Mouse (Mus musculus): Measurements from ENCODE around the gene S100a11. TPM values are rescaled to one million over a fixed set of nuclear protein-coding genes. Genes with fewer than 3 reads are reported as not detected.
"Not testable (repeated sequence)": the region's sequence is repeated elsewhere in the genome, so short reads cannot be mapped to it uniquely, and the experiment has no call there.

Gene S100a11
- polyA plus RNA-seq, 1 experiment from 2014 or later: 157 TPM

GRCm38 (mm10) chr3:93528807-93529206 is 8.5 kb downstream of the S100a11 start:
- ATAC-seq: no peak
- Histone ChIP-seq H3K4me1 (replicated peaks) (no peaks in the 10 kb centered on the region), H3K36me3 (no peaks in the 10 kb centered on the region), H3K27ac (no peak overlapping the region), H3K4me3 (replicated peaks) (no peak overlapping the region), H3K9me3 (no peaks in the 10 kb centered on the region), H3K9ac (replicated peaks) (no peak overlapping the region), H3K4me2 (replicated peaks) (no peak overlapping the region), H3K27me3 (no peaks in the 10 kb centered on the region)
- WGBS: 88% methylated on average over 5 of the region's 5 CpGs

GRCm38 (mm10) chr3:93537068-93537576 is 16.8 kb downstream of the S100a11 start:
- Histone ChIP-seq H3K9ac (replicated peaks) (no peak overlapping the region), H3K36me3 (no peaks in the 10 kb centered on the region), H3K9me3 (no peaks in the 10 kb centered on the region), H3K27me3 (no peaks in the 10 kb centered on the region), H3K27ac (no peak overlapping the region), H3K4me3 (replicated peaks) (no peak overlapping the region), H3K4me1 (replicated peaks) (no peaks in the 10 kb centered on the region), H3K4me2 (replicated peaks) (no peak overlapping the region)
- ATAC-seq: no peak
- 56% methylated on average over 2 of the region's 2 CpGs for WGBS

- H3K9me3 ChIP-seq: no peaks in the 10 kb centered on the region
- H3K9ac ChIP-seq (replicated peaks): no peak overlapping the region
- H3K4me3 ChIP-seq (replicated peaks): no peak overlapping the region
- no peak for ATAC-seq
- no peak overlapping the region for H3K4me2 ChIP-seq (replicated peaks)
- WGBS: 93% methylated on average over 2 of the region's 2 CpGs
- H3K36me3 ChIP-seq: no peaks in the 10 kb centered on the region
- no peaks in the 10 kb centered on the region for H3K27me3 ChIP-seq
- no peak overlapping the region for H3K27ac ChIP-seq
- H3K4me1 ChIP-seq (replicated peaks): no peaks in the 10 kb centered on the region
Measured at GRCm38 (mm10) chr3:93538486-93538885, 18.2 kb downstream of the S100a11 start.

GRCm38 (mm10) chr3:93541501-93541900 is 21.2 kb downstream of the S100a11 start:
- ATAC-seq: no peak
- Histone ChIP-seq H3K9ac (replicated peaks) (no peak overlapping the region), H3K27me3 (no peaks in the 10 kb centered on the region), H3K9me3 (no peaks in the 10 kb centered on the region), H3K4me2 (replicated peaks) (no peak overlapping the region), H3K36me3 (no peaks in the 10 kb centered on the region), H3K4me1 (replicated peaks) (no peaks in the 10 kb centered on the region), H3K27ac (no peak overlapping the region), H3K4me3 (replicated peaks) (no peak overlapping the region)
- 64% methylated on average over 2 of the region's 2 CpGs for WGBS

- ATAC-seq; H3K27me3 ChIP-seq; H3K4me3 ChIP-seq (replicated peaks); H3K9ac ChIP-seq (replicated peaks); H3K4me1 ChIP-seq (replicated peaks); H3K9me3 ChIP-seq; H3K27ac ChIP-seq; H3K36me3 ChIP-seq; H3K4me2 ChIP-seq (replicated peaks): not testable (repeated sequence)
- WGBS: 87% methylated on average over 6 of the region's 6 CpGs
Measured at GRCm38 (mm10) chr3:93544170-93544569, 23.9 kb downstream of the S100a11 start.

GRCm38 (mm10) chr3:93547099-93547648 is 26.9 kb downstream of the S100a11 start:
- Histone ChIP-seq H3K9me3 (no peaks in the 10 kb centered on the region), H3K9ac (replicated peaks) (no peak overlapping the region), H3K4me2 (replicated peaks) (no peak overlapping the region), H3K27me3 (no peaks in the 10 kb centered on the region), H3K36me3 (no peaks in the 10 kb centered on the region), H3K27ac (no peak overlapping the region), H3K4me1 (replicated peaks) (no peaks in the 10 kb centered on the region), H3K4me3 (replicated peaks) (no peak overlapping the region)
- peak; percentile 65 for ATAC-seq
- 34% methylated on average over 7 of the region's 7 CpGs for WGBS

GRCm38 (mm10) chr3:93547749-93548540 is 27.7 kb downstream of the S100a11 start:
- Histone ChIP-seq H3K4me3 (replicated peaks) (no peak overlapping the region), H3K27ac (no peak overlapping the region), H3K9ac (replicated peaks) (no peak overlapping the region), H3K4me2 (replicated peaks) (no peak overlapping the region), H3K36me3 (no peaks in the 10 kb centered on the region), H3K4me1 (replicated peaks) (no peaks in the 10 kb centered on the region), H3K9me3 (no peaks in the 10 kb centered on the region), H3K27me3 (no peaks in the 10 kb centered on the region)
- 89% methylated on average over 20 of the region's 20 CpGs for WGBS
- ATAC-seq: no peak

GRCm38 (mm10) chr3:93548541-93549266 is 28.4 kb downstream of the S100a11 start:
- H3K4me1 ChIP-seq (replicated peaks): no peaks in the 10 kb centered on the region
- H3K4me2 ChIP-seq (replicated peaks): no peak overlapping the region
- H3K36me3 ChIP-seq: no peaks in the 10 kb centered on the region
- peaks cover 4% of the 10 kb centered on the region; the same call in 1 of the 2 replicates for H3K27me3 ChIP-seq
- 89% methylated on average over 6 of the region's 6 CpGs for WGBS
- no peaks in the 10 kb centered on the region for H3K9me3 ChIP-seq
- no peak for ATAC-seq
- H3K4me3 ChIP-seq (replicated peaks): no peak overlapping the region
- H3K27ac ChIP-seq: no peak overlapping the region
- H3K9ac ChIP-seq (replicated peaks): no peak overlapping the region

- Histone ChIP-seq H3K27me3 (peaks cover 11% of the 10 kb centered on the region), H3K4me3 (replicated peaks) (no peak overlapping the region), H3K4me1 (replicated peaks) (peaks cover 5% of the 10 kb centered on the region), H3K9me3 (no peaks in the 10 kb centered on the region), H3K4me2 (replicated peaks) (no peak overlapping the region), H3K36me3 (no peaks in the 10 kb centered on the region), H3K27ac (no peak overlapping the region), H3K9ac (replicated peaks) (no peak overlapping the region)
- no peak for ATAC-seq
- 89% methylated on average over 4 of the region's 4 CpGs for WGBS
Measured at GRCm38 (mm10) chr3:93549986-93550385, 29.7 kb downstream of the S100a11 start.

- H3K9me3 ChIP-seq: no peaks in the 10 kb centered on the region
- H3K4me2 ChIP-seq (replicated peaks): no peak overlapping the region
- H3K4me1 ChIP-seq (replicated peaks): peaks cover 8% of the 10 kb centered on the region
- H3K36me3 ChIP-seq: no peaks in the 10 kb centered on the region
- WGBS: 87% methylated on average over 5 of the region's 5 CpGs
- no peak overlapping the region for H3K4me3 ChIP-seq (replicated peaks)
- H3K9ac ChIP-seq (replicated peaks): no peak overlapping the region
- no peak overlapping the region for H3K27ac ChIP-seq
- ATAC-seq: no peak
- peaks cover 11% of the 10 kb centered on the region for H3K27me3 ChIP-seq
Measured at GRCm38 (mm10) chr3:93551950-93552901, 31.9 kb downstream of the S100a11 start.

GRCm38 (mm10) chr3:93553311-93553710 is 33.0 kb downstream of the S100a11 start:
- Histone ChIP-seq H3K4me2 (replicated peaks) (no peak overlapping the region), H3K36me3 (no peaks in the 10 kb centered on the region), H3K27ac (no peak overlapping the region), H3K27me3 (peaks cover 11% of the 10 kb centered on the region), H3K9ac (replicated peaks) (no peak overlapping the region), H3K4me3 (replicated peaks) (no peak overlapping the region), H3K4me1 (replicated peaks) (peaks cover 8% of the 10 kb centered on the region), H3K9me3 (no peaks in the 10 kb centered on the region)
- WGBS: 93% methylated on average over 2 of the region's 2 CpGs
- no peak for ATAC-seq
